Mouse (Mus musculus) brain, embryonic 18.5 days (tissue): Measurements from ENCODE around the gene Eea1.
"Not testable (repeated sequence)": the region's sequence is repeated elsewhere in the genome, so short reads cannot be mapped to it uniquely, and the experiment has no call there.

Experiments
- DNase-seq: peaks from one replicate; pipeline ENCODE4 v3.0.0-alpha.2; 2012; ENCODE audit warnings: low read depth, low spot score

The Eea1 gene

DNA sequence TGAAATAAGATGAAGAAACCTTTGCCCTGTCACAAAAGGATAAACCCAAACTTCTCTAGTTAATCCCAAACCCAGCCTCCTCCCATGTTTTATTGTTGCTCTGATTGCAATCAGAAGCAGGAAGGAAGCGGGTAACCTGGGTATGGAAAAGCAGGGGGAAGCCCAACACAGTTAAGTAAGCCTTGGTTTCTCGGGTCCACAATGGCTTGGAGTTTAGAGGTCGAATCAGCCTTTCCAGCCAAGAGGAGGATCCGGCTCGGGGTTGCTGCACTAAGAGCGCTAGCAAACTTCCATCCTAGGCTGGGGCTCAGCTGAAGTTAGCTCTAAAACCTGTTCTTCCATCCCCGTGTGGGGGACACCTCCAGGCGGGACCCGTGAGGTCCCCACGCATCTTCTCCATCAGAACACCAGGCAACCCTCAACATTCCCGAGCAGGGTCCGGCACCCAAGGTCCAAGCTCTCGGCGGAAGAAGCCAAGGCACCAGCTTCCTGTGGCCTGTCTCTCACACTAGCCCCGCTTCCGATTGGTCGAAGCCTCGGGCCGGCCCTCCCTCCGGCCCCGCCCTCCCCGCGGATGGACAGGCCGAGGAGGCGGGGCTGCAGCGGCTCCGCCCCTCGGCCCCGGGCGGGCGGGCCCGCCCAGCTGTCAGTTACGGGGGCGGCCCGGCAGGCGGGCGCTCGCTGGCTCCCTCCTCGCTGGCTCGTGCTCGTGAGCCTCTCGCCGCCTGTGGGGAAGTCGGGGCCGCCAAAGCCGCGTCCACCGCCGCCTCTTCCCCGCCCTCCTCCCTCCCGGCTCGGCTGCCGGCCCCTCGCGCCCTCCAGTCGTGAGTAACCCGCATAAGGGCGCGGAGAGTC, at the start of gene Eea1:
Gene Eea1, plus strand, starts transcription at position 605 of the 855 bp plus-strand sequence.
- DNase-seq: peak; percentile 82

DNA sequence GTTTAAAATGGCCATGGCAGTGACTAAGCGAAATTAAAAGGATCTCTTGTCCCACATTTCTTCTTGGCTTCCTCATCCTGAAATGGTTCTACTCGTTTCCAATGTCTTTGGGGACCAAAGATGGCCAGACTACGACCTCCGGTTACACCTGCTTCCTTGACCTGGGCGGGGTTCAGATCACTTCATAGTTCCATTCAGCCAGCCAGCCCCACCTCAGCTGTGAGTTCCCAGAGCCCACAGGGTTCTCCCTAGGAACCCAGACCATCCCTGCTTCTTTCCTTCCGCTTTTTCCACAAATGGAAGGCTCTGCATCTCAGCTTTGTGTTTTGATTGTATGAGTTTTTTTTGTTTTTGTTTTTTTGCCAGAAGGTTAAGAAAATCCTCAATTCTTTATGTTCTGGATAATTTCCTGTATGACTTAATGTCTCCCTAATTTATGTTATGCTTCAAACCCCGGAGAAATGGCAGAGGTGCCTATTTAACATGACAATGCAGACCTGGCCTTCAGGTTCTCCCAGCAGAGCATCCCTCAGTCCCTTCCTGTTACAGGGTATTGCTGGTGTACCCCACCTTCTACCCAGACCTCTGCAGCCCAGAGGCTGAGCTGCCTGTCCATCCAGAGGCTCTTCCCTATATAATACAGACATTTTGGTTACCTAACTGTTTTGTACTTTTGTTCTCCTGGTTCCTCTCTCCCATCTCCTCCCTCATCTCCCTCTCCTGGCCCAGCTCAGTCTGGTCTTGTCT, 49.1 kb upstream of the Eea1 start:
- no peak for DNase-seq

DNA sequence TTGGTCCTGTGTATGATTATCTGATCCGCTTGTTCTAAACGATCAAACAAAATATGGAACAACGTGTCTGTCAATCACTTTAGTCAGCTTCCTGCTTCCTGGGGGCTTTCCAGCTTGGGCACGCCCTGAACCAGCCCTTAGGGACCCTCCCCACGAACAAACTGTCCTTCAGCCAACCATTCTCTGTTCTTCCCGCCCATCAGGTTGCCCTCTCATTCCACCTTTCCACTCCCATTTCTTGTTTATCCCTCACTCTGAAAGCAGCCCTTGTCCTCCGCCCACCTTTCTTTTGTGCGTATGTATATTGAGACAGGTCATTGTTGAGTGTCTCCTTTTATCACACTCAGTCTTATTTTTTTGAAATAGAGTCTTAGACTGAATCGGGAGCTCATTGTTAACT, 48.3 kb upstream of the Eea1 start:
- DNase-seq: no peak

DNA sequence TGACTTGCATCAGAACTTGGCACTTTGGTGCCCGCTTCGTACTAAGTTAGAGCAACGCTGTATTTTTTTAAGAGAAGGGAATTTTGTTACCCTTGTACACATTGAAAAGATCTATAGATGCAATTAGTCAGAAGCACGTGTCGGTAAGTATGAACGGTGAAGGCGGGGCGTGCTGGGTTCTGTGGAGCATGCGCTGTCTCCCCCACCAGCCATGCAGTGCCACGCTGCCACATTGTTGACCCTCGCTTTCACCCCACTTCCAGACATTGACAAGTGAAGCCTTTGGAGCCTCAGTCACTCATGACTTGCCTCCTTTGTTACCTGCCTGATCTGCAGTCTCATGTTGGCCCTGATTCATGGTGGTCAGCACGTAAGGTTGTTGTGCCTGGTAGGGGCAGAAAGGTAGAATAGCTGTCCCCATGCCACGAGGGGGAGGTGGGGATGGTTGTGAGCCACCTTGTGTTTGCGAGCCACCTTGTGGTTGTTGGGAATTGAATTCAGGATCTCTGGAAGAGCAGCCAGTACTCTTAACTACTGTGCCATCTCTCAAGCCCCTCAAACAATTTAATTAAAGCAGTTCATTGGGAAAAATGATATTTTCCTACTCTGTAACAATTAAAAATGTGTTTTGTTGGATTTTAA, 47.0 kb upstream of the Eea1 start:
- no peak for DNase-seq

DNA sequence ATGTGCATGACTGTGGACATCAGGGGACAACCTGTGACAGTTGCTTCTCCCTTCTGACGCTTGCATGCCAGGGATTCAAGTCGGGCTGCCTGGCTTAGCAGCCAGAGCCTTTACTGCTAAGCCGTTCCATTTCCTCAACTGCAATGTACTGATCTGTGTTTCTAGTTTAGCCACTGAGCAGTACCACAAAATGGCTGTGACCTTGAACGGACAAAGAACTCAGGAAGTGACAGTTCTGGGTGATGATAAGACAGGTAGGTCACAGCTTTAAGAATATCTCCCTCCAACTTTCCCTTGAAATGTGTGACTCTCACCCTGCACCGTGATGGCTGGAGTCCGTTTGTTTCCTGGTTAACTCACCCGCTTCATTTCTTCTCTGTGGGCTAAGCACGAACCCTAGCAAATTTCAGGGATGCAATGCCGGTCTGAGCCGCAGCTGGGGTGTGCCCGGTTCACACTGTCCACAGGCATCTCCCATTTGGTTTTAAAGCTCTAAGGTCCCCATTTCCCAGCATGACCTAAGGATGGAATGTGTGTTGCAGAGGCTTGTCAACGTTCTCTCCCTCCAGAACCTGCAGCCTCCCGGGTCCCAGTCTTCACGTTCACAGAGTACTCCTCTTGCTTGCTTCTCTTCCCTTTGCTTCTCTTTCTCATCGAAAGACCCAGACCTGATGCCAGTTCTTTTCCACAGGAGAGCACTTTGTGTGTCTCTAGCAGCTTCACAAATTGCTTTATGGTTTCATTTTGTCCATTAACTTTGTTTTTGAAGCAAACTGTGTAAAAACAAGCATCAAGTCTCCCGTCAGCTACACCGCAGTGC, 46.2 kb upstream of the Eea1 start:
- peak; percentile 8 for DNase-seq

DNA sequence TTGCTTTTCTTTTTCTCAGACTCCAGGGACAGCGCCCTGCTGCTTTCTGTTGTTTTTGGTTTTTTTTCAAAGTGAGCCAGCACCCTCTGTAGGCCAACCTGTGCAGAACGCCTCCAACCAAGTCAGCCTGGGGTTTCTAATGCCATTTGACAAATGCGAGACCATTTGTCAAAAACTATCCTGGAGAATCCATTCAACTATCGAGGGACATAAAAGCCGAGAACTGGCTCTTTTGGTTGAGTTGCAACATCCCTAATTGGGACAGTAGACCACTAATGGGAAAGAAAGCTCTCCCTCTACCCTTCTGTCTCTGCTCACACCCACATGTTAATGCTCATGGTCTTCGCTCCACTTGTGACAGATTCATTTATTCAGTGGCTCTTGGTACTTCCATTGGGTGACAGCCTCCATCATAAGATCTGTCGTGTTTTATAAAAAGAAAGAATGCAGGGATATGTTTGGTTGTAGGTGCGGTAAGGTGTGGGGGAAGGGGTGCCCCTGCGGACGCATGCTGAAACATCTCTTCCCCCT, 45.5 kb upstream of the Eea1 start:
- DNase-seq: peak; percentile 58

DNA sequence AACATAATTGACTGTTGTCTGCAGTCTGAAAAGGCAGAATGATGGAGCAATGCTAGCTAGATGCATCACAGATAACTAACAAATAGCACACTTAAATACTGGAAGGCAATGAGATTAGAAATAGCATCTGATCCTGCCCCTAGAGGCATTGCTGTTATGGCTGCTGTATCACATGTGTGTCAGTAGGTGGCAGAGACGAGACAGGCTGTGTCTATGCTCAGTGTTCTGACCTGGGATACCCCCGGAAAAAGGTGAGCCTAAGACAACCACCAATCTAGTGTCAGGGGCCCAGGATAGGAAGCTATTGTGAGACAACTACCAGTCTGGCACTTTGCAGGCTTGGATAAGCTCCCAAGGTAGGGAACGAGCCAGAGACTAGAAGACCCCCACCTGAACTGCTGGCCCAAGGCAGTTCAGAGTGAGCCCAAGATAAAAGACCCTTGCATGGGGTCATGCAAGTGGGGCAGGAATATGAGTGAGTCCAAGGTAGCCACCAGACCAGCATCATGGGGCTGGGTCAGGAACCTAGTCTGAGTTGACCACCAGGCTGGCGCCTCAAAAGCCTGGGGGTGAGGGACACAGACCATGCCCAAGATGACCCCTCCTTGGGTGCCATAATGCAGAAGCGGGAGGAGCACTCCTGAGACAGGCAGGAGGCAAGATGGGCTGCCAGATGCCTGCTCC, 41.8 kb upstream of the Eea1 start:
- DNase-seq: no peak

DNA sequence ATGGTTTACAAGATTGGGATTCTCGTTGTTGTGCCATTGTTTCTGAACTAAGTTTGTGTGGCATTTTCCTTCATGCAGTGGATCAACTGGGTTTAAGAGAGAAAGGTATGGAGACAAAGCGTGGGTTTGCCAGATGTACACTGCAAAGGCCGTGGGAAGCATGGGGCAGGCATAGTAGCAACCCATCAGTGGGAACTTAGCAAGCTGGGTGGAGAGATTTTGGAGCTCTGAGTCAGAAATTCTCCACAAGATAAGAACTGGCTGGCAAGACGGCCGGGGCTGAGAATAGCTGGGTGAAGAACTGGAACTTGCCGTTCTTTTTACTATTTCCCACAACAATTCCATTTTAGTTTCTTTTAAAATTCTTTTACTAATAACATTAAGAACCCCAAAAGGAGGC, 35.8 kb upstream of the Eea1 start:
- DNase-seq: no peak

DNA sequence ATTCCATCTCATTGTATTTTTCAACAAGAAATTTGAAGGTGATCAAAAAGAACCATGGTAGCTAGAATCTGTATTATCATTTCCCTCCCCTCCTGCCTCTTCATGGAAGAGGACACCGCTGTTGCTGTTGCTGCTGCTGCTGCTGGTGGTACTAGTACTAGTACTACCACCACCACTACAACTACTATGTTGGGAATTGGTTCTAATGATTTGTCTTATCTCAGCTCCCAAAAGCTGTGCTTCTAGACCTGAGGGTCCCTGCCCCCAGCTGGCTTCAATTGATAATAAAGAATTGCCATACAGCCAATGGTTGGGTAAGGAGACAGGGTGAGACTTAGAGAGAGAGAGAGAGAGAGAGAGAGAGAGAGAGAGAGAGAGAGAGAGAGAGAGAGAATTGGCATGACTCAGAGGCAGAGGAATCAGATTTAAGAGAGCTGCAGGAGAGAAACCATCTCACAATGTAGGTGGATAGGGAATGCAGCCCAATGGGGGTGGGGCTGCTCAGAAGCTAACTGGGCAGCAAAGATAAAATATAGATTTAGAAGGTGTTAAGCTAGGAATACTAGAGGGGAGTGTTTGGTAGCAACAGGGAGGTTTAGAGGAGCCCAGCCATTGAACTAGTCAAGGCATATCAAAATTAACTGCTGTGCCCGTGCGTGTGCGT, 31.1 kb upstream of the Eea1 start:
- DNase-seq: no peak

DNA sequence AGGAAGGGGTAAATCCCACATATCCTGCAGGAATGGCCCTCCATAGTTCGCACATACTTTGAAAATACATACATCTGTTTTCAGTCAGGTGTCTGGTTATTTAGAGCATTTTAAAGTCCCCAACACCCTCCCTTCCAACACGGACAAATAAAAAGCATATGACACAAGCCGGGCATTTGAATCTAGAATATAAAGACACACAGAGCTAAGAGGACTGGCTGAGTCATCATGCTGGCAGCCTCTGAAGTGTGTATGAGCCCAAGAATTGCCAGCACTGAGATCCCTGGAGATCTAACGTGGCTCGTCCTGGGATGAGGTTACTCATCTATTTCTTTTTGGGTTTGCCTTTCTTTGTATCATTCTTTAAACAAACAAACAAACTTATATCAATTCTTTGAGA, 29.4 kb upstream of the Eea1 start:
- no peak for DNase-seq

DNA sequence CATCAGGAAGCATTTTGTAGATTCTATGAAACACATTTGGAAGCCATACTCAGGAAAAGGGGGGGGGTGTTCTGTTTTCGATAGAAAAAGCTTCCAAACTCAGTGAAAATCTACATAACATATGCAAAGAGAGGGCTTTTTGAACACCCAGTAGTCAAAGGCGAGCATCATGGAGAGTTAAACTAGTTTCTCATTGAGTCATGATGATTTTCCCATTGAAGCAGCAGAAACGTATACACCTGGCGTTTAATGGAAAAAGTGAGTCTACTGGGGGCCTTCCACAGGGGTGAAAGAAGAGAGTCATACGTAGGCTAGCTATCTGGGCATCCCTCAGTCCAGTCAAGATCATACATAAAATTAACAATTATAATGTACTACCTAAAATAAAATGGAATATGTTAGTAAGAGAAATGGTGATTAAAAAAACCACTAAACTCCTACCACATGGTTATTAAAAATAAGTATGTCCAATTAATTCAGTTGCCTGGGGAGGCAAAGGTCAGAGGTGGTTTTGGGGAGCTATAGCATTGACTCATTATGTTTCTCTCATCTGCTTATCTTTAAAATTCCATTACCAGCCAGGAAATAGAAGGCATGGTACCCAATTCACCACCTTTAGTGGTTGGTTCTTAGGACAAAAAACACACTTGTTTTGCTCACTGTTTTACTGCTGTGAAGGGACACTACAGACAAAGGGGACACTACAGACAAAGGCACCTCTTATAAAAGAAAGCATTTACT, 25.8 kb upstream of the Eea1 start:
- DNase-seq: no peak

DNA sequence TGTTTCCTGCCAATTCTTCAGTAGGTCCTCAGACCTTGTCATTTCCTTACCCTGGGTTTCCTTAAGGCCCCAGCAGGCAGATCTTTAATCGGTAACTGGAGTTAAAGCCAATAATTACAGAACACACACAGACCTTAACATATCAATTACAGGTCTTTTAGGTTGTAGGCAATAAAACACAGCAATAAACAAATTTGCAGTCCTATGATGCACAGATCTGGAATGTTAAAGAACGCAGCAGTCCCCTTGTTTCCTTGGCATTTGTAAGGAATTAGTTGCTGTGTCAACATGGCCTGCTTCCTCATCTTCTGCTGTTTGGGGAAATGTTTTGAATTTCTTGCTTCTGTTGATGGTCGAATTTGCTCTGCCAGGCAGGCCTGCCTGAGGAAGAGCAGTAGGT, 21.7 kb upstream of the Eea1 start:
- DNase-seq: no peak

DNA sequence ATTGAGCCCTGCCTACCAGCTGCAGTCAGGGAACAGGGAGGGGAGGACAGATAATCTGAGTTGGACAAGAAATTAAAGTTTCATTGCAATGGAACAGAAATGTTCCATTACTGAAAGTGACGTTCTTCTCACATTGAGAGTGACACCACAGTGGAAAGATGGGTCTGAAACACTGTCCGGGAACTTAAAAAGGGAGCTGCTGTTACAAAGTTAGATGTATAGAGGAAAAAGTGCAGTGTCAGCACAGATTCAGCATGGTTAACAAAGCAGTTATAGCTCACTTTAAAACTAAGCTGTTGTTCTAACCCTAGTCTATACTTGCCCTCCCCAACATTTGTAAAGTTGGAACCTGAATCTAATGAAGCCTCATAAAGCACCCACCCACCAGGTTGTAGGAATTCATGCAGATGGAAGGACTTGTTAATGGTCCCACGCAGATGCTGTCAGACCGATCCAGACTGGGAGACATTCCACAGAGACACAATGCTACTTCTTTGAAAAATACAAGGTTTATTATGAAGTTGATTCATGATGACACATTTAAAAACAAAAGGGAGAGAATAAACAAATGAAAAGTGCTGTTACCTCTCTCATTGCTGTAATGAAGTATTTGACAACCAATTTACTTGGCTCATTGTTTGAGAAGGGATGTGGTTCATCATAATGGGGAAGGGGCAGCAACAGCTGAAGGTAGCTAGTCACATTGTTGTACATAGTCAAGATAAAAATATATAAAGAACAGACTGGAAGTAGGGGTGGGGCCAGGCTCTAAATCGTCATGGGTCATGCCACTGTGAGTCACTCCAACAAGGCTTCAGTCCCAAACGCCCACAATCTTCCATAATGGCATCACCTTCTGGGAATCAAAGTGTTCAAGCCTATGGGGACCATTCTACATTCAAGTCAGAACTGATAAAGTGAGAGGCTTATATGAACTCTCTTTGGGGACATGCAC, 16.9 kb upstream of the Eea1 start:
- DNase-seq: no peak

DNA sequence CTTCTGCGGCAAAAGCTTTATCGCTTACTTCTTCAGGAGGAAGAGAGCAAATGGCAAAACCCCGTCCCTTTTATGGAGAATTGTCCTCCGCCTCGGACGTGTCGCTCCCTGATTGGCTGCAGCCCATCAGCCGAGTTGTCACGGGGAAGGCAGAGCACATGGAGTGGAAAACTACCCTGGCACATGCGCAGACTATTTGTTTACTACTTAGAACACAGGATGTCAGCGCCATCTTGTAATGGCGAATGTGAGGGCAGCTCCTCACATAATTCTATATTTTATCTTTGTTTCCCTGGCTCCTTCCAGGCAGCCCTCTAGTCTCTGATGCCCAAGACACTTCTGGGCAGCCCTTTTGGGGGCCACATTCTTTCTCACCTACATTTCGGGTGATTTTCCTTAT, 6.8 kb upstream of the Eea1 start:
- not testable (repeated sequence) for DNase-seq

DNA sequence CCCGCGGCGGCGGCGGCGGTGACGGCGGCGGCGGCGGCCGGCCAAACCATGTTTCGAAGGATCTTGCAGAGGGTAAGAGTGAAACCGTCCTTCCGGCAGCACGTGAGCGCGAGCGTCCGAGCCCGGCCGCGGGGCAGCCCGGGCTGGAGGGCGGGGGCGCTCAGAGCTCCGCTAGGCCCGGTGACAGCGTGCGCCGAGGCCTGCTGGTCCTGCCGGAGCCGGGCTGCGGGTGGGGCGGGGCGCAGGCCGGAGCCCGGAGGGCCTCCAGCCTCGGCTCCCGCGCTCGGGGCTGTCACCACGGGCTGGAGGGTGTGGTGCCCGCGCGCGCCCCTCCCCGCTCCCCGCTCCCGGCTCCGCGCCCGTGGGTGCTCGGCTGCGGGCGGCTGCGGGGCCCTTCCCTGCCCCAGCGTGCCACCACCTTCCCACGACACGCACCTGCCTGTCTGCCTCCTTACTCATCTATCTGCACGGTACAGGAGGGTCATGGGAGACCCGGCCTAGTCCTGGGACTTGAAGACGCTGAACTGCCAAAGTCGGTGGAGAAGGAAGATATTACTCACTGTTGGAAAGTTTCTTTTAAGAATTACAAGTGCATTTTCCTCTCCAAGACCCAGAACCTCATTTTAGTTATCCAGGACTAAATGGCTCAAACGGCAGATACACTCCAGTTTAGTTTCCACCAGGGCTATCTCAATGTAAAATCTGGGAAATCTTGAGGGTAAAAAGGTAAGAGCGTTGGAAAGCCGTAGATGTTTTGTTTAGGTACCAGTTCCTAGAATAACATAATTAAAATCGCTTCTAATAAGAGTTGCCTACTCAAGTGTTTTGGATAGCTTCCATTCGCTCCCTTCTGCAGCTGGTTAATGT, 684 bp downstream of the Eea1 start:
- DNase-seq: peak; percentile 16

DNA sequence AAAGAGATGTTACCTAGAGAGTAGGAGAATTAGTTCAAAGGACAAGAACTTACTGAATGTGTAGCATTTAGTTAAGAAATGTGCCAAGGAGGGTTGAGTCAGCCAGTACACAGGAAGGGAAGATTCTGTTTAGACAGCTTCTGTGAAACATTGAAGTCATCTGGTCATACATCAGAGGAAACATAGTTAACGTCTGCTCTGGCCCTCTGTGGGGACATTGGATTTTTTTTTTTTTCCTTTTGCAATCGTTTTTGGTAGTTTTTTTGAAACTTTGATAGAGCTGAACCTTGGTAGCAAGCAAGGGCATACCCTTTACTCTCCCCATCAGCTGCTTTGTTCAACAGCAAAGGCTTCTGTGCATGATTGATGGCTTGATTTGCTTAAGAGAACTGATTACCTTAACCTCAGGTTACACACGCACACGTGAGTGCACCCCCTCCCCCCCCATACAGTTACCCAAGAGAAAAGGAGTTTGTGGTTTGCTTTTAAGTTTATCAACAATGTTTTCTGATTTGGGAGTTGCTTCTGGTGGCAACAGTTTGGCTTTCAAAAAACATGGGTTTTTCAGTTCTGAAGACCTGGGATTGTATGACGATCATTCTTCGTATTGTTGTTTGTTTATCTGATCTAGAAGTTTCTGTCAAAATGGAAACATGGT, 1.4 kb downstream of the Eea1 start:
- DNase-seq: no peak

DNA sequence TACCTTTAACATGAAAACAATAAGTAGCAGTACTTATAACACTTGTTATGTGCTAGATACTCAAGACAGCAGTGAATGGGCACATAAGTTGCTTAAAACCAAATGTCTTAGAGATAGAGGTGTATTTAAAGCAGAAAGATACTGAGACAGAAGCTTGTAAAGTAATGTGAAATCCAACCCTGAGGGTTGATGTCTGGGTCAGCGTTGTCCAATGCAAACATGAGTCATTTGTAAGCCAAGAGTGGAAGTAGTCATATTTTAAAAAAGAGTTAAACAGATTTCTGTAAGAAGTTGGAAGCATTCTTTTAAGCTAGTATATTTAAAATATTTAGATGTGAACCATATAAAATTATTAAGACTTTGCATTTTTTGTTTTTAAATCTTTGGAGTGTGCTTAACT, 4.6 kb downstream of the Eea1 start:
- no peak for DNase-seq
